Mouse (Mus musculus) spleen, adult 2 months (tissue): ENCODE results near the gene Exoc4.

Experiments
- CTCF ChIP-seq: fragments of 200-500 bp; IDR thresholded peaks from 2 replicates; pipeline ENCODE4 v1.5.1; 2011; ENCODE audit warnings: mild to moderate bottlenecking, inconsistent platforms; ENCODE audit not compliant: insufficient read depth, insufficient read length, insufficient replicate concordance; ENCODE audit errors: extremely low read depth
- POLR2A ChIP-seq: fragments of 200-500 bp; IDR thresholded peaks from 2 replicates; pipeline ENCODE4 v1.6.1; 2011; ENCODE audit warnings: low read depth, low read length, inconsistent platforms

- no peak for TF ChIP-seq CTCF
- TF ChIP-seq POLR2A, result no peak
Measured at GRCm38 (mm10) chr6:33468480-33468879, 219.6 kb downstream of the Exoc4 start.
